Mouse (Mus musculus) kidney, postnatal 0 days (tissue): ENCODE measurements around the gene Cenpq. TPM values are rescaled to one million over a fixed set of nuclear protein-coding genes. Genes with fewer than 3 reads are reported as not detected.

Experiments used
- ATAC-seq: fragments of 200-750 bp; cut with Nextera tagmentation; replicated peaks from 2 replicates; pipeline ENCODE4 v1.8.0; 2017; ENCODE audit warnings: low read depth, moderate number of reproducible peaks, moderate TSS enrichment, moderate library complexity; ENCODE audit not compliant: low FRiP score
- DNase-seq: peaks from one replicate; pipeline ENCODE4 v3.0.0-alpha.2; 2016; ENCODE audit warnings: low spot score
- H3K27ac ChIP-seq: fragments of 300-500 bp; sonication (generic); 2 replicates; pipeline ENCODE4 v1.5.1; 2014; ENCODE audit warnings: mild to moderate bottlenecking
- H3K27me3 ChIP-seq: fragments of 300-500 bp; sonication (generic); 2 replicates; pipeline ENCODE4 v1.6.1; 2014; ENCODE audit warnings: low read length, mixed read lengths; ENCODE audit not compliant: insufficient read depth
- H3K36me3 ChIP-seq: fragments of 300-500 bp; sonication (generic); 2 replicates; pipeline ENCODE4 v1.6.1; 2014; ENCODE audit warnings: low read length, mixed read lengths; ENCODE audit not compliant: insufficient read depth
- H3K4me1 ChIP-seq: fragments of 300-500 bp; sonication (generic); replicated peaks from 2 replicates; pipeline ENCODE4 v1.6.1; 2014; ENCODE audit warnings: antibody characterized with exemption, low read length, mixed read lengths; ENCODE audit not compliant: insufficient read depth
- H3K4me2 ChIP-seq: fragments of 300-500 bp; sonication (generic); 2 replicates; pipeline ENCODE4 v1.6.1; 2014; ENCODE audit warnings: mild to moderate bottlenecking, low read length, moderate library complexity, mixed read lengths
- H3K4me3 ChIP-seq: fragments of 300-500 bp; sonication (generic); replicated peaks from 2 replicates; pipeline ENCODE4 v1.5.1; 2014; ENCODE audit warnings: low read depth, low read length
- H3K9ac ChIP-seq: fragments of 300-500 bp; sonication (generic); 2 replicates; pipeline ENCODE4 v1.6.1; 2014; ENCODE audit warnings: low read depth, low read length
- H3K9me3 ChIP-seq: fragments of 300-500 bp; sonication (generic); replicated peaks from 2 replicates; pipeline ENCODE4 v1.6.1; 2016; ENCODE audit warnings: low read length, inconsistent platforms, mixed read lengths
- CTCF ChIP-seq: IDR thresholded peaks from 2 replicates; pipeline ENCODE4 v1.5.1; 2016; ENCODE audit warnings: antibody characterized with exemption, low read depth, mild to moderate bottlenecking, moderate library complexity
- WGBS: fragments of 180-500 bp; shearing (Covaris S2); extraction: QIAGEN DNeasy Blood & Tissue Kit; methylation state at CpG from one replicate; pipeline ENCODE4 v1.1.7; 2014; 5-methylcytosine and 5-hydroxymethylcytosine counted together
- polyA plus RNA-seq: library from polyadenylated mRNA; unstranded; fragments of >200 nt; fragmentation: Nextera tagmentation; extraction: Ambion mirVana; gene quantifications from 2 replicates; pipeline ENCODE4 v1.2.1, GENCODE M21; 2015

The Cenpq gene
- polyA plus RNA-seq, 1 experiment from 2014 or later = 19.0 TPM

DNA sequence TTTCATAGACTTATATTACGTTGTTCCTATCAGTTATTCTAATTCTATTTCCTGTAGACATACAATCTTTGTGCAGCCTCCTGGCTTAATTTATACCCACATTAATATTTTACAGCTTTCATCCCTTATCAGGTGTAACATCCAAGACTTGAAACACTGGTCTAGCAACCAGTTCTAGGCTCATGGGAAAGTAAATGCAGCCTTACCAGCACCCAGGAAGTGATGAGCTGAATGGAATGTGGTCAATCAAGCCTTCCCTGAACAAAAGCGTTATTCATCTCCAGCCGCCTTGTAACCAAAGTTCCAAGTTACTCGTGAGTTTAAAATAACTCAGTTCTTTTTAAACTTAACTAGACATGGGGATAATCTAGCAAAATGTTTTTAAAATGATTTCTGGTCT is 49.7 kb downstream of the Cenpq start:
- no peak for ATAC-seq
- Histone ChIP-seq H3K27ac (no peak overlapping the region), H3K9ac (no peak overlapping the region), H3K4me2 (no peak overlapping the region), H3K27me3 (no peaks in the 10 kb centered on the region), H3K36me3 (no peaks in the 10 kb centered on the region), H3K9me3 (no peaks in the 10 kb centered on the region), H3K4me3 (no peak overlapping the region), H3K4me1 (no peaks in the 10 kb centered on the region)
- no peak for TF ChIP-seq CTCF
- DNase-seq = no peak
- WGBS = 75% methylated on average over 4 of the region's 4 CpGs

DNA sequence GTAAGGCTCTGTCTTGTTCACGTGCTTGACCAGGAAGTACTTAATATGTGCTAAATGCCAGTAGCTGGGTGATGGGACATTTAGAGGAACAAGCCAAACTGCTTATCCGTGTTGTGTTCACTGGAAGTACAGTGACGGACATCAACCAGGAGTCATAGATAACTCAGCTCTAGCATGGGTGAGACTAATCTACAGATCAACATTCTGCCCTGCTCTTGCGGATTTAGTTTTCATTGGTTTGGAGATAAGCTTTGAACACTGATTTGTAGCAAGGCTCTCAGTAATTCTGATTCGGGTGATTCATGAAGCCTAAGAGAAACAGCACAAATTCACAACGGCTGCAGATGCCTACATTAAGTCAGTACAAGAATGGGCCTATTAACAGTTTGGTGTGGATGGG is 52.7 kb downstream of the Cenpq start:
- TF ChIP-seq CTCF = no peak
- no peaks in the 10 kb centered on the region for H3K4me1 ChIP-seq
- H3K4me3 ChIP-seq = no peak overlapping the region
- H3K4me2 ChIP-seq = no peak overlapping the region
- no peak overlapping the region for H3K27ac ChIP-seq
- H3K27me3 ChIP-seq = no peaks in the 10 kb centered on the region
- ATAC-seq (no peak), DNase-seq (no peak)
- no peaks in the 10 kb centered on the region for H3K9me3 ChIP-seq
- 90% methylated on average over 6 of the region's 6 CpGs for WGBS
- no peak overlapping the region for H3K9ac ChIP-seq
- H3K36me3 ChIP-seq = no peaks in the 10 kb centered on the region

DNA sequence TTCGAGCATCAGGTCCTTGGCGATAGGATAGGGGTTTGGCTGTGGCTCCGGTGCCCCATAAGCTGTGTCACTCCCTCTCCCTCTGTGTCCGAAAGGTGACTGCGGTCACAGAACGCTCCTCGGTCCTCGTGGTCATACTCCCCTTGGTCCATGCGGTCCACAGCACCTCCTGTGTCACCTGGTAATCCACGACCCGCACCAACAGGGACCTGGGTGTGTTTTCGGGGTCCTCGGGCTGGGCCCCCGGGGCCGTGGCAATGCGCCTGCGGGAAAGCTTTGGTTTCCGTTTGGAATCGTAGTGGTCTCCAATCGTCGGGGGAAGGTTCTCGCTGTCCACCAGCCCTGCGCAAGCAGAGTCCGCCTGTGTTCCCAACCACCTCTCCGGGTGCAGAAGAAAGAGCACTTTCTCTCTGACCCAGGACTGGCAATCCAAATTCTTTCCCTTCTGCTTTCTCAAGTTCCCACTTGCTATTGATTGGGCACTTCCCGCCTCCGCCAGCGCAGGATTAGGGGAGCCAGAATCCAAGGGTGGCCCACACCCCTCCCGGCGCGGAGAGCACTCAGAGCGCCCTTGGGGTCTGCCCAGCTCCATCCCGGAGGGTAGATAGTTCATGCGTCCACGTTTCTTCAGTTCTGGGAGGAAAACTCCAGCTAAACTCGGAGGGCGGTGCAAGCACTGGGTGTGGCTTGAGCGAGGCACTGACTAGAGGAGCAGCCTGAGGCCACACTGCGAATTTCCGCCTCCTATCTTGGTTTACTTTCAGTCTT is 54.7 kb downstream of the Cenpq start, which contains the start of gene 9130008F23Rik:
TSS of gene 9130008F23Rik (minus strand) at position 636 of the 768 bp plus-strand sequence.
- Histone ChIP-seq H3K27ac (peak within 1 kb of the TSS; percentile 42; the same call in 1 of the 2 replicates), H3K36me3 (no peaks in the 10 kb centered on the region), H3K4me1 (no peaks in the 10 kb centered on the region), H3K4me3 (peak within 1 kb of the TSS; percentile 60), H3K9me3 (no peaks in the 10 kb centered on the region), H3K4me2 (peak within 1 kb of the TSS; percentile 63), H3K9ac (peak within 1 kb of the TSS; percentile 64), H3K27me3 (no peaks in the 10 kb centered on the region)
- TF ChIP-seq CTCF = no peak
- ATAC-seq (peak; percentile 72; the same call in 1 of the 2 replicates), DNase-seq (peak; percentile 71)
- WGBS = under 1% methylated on average over 40 of the region's 40 CpGs

DNA sequence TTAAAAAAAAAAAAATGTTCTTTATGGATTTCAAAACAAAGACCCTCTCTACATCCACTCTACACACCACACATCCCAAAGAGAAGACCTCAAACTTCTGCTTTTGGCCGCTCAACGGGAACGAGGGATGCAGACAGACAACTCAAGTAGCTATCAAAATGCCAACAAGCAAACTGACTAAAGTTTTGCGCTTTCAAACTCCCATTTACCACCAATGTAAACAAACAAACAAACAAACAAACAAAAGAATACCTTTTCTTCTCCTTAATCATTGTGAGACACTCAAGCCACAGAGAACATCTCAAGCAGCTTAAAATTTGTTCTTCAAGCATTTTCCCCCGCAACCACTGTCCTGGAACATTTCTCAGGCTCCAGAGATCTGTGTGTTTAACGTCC is 55.3 kb downstream of the Cenpq start:
- H3K36me3 ChIP-seq = no peaks in the 10 kb centered on the region
- H3K9ac ChIP-seq = peak overlapping the region; percentile 64
- no peaks in the 10 kb centered on the region for H3K27me3 ChIP-seq
- no peaks in the 10 kb centered on the region for H3K9me3 ChIP-seq
- peak overlapping the region; percentile 60 for H3K4me3 ChIP-seq
- H3K4me1 ChIP-seq = no peaks in the 10 kb centered on the region
- H3K4me2 ChIP-seq = peak overlapping the region; percentile 63
- H3K27ac ChIP-seq = no peak overlapping the region
- DNase-seq = no peak
- no peak for TF ChIP-seq CTCF
- no peak for ATAC-seq
- 18% methylated on average over 6 of the region's 6 CpGs for WGBS

DNA sequence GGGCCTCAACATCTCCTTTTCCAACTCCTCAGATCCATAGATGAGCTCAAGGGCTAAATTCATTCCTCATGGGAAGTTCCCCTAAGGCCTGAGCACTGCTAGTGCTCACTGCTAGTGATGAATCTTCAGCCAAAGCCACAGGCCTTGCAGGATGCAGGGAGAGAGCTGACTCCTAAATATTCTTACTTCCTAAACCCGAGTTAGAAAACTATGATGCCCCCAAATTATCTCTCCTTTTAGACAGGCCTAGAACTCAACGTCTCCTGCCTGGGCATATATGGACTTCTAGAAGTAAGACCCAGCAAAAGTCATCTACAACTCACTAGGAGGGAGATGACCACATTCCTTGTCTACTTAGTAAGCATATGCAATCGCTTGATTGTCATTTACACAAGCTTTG is 57.1 kb downstream of the Cenpq start:
- DNase-seq (no peak), ATAC-seq (no peak)
- peak overlapping the region; percentile 63 for H3K4me2 ChIP-seq
- 52% methylated on average over 3 of the region's 3 CpGs for WGBS
- no peak overlapping the region for H3K27ac ChIP-seq
- no peaks in the 10 kb centered on the region for H3K4me1 ChIP-seq
- H3K36me3 ChIP-seq = no peaks in the 10 kb centered on the region
- no peak overlapping the region for H3K4me3 ChIP-seq
- H3K27me3 ChIP-seq = no peaks in the 10 kb centered on the region
- no peaks in the 10 kb centered on the region for H3K9me3 ChIP-seq
- TF ChIP-seq CTCF = no peak
- H3K9ac ChIP-seq = no peak overlapping the region

DNA sequence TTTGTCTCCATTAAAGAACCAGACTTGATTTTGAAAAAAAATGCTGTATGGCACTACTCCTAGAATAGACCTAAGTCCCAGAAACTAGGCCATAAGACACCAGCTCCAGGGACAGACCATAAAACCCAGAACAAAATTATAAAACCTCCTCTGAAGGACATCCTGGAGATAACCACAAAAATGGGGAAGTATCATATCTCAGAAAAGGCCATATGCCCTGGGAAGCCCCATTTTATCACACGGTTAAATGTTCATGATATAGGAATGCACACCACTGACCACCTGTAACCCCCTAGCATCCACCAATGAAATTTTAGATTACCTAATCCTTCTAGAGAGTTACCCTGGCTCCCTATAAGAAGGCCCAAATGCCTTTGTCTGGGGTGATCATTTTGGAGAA is 59.3 kb downstream of the Cenpq start:
- H3K4me3 ChIP-seq = no peak overlapping the region
- H3K4me1 ChIP-seq = no peaks in the 10 kb centered on the region
- 96% methylated on average over 1 of the region's 1 CpGs for WGBS
- no peak overlapping the region for H3K4me2 ChIP-seq
- no peaks in the 10 kb centered on the region for H3K36me3 ChIP-seq
- no peak for TF ChIP-seq CTCF
- no peaks in the 10 kb centered on the region for H3K27me3 ChIP-seq
- H3K9me3 ChIP-seq = no peaks in the 10 kb centered on the region
- no peak overlapping the region for H3K9ac ChIP-seq
- no peak for ATAC-seq
- no peak overlapping the region for H3K27ac ChIP-seq
- DNase-seq = no peak

DNA sequence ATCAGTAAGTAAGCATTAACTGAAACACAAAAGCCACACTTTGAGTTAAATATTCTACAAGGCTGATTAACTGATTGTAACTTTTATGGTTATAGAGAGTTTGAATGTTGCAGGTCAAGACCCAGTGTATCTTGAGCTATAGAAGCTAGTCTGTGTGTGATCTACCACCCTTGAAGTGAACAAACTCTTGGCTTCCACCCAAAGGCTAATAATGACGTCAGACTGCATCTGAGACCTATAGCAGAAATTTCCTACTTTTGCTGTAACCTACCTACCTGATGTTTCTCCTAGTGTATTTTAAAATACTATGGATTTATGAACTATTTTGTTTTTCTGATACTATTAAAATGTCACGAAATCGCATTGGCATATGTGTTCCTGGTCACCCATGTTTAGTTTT is 60.1 kb downstream of the Cenpq start:
- no peaks in the 10 kb centered on the region for H3K27me3 ChIP-seq
- H3K4me1 ChIP-seq = no peaks in the 10 kb centered on the region
- no peak for DNase-seq
- no peak for ATAC-seq
- no peak overlapping the region for H3K4me3 ChIP-seq
- no peaks in the 10 kb centered on the region for H3K9me3 ChIP-seq
- TF ChIP-seq CTCF = no peak
- 65% methylated on average over 3 of the region's 3 CpGs for WGBS
- H3K27ac ChIP-seq = no peak overlapping the region
- H3K36me3 ChIP-seq = no peaks in the 10 kb centered on the region
- H3K4me2 ChIP-seq = no peak overlapping the region
- no peak overlapping the region for H3K9ac ChIP-seq
